Mouse (Mus musculus): ENCODE measurements around the gene Kel.

The Kel gene

GRCm38 (mm10) chr6:41646220-41646619, 57.9 kb downstream of the Kel start:
- no peak for DNase-seq (ENCODE audit: low read depth, low spot score)

GRCm38 (mm10) chr6:41643227-41643626, 60.9 kb downstream of the Kel start:
- no peak for DNase-seq (ENCODE audit: low read depth, low spot score)

DNA sequence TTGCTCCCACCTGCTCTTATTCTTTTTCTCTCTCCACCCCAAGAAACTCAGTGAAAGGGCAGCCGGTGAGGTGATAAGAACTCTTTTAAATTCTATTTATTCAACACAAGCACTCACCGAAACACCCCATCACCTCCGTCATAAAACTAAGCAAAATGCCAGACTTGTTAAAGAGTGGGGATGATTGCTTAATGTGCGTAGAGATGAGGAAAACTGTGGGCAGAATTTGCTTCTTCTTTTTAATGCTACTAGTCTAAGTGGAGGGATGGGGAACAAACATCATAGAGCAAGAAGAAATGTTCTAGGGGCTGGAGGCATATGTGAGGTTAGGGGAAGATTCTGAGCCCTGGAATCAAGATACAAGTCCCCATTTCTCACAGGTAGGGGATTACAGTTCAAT, 61.4 kb downstream of the Kel start:
- DNase-seq (ENCODE audit: low read depth, low spot score) = no peak

GRCm38 (mm10) chr6:41641173-41641866, 62.8 kb downstream of the Kel start:
- no peak for DNase-seq (ENCODE audit: low read depth, low spot score)

- DNase-seq (ENCODE audit: low read depth, low spot score) = no peak
These were observed 63.7 kb downstream of the Kel start for GRCm38 (mm10) chr6:41640449-41640848.

DNA sequence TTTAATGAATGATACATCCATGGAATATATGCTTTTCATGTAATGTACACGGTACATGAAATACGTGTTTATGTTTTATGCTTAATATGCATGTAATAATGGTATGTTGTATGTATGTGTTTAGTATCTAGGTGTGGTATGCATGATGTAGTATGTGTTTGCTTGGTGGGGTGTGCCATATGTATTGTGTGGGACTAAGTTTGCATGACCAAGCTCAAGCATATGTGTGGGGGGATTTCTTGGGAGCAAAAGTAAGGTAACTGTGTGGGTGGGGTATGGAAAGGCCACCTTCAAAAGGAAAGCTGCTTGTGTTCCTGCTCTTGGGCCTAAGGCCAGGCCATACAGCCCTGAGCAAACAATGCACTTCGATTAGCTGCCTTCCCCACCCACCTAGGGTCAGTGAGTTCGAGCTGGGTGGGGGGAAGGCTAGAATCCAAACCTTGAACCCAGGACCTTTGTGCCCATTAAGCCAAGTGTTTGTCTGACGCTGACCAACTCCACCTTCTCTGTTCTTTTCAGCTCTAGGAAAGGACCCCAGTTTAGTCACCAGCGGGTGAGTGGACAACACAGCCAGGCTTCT, 66.1 kb downstream of the Kel start:
- DNase-seq (ENCODE audit: low read depth, low spot score) = no peak

- DNase-seq (ENCODE audit: low read depth, low spot score) = no peak
These were observed 66.7 kb downstream of the Kel start for GRCm38 (mm10) chr6:41637393-41637792.
